Mouse (Mus musculus) C2C12 (cell line): Measurements from ENCODE around the gene Mctp2.

Experiments used
- CTCF ChIP-seq: IDR thresholded peaks from one replicate; pipeline ENCODE4 v1.5.1; 2011; ENCODE audit not compliant: control insufficient read depth, insufficient read depth, insufficient read length
- MAX ChIP-seq: IDR thresholded peaks from one replicate; pipeline ENCODE4 v1.6.1; 2011; ENCODE audit warnings: mild to moderate bottlenecking, control low read depth
- MYOD1 ChIP-seq: IDR thresholded peaks from one replicate; pipeline ENCODE4 v1.6.1; 2011; ENCODE audit warnings: low read depth; ENCODE audit not compliant: control insufficient read depth, insufficient read length
- MYOG ChIP-seq: IDR thresholded peaks from one replicate; pipeline ENCODE4 v1.6.1; 2011; ENCODE audit not compliant: control insufficient read depth, insufficient read length; ENCODE audit errors: extremely low read depth
- USF1 ChIP-seq: IDR thresholded peaks from one replicate; pipeline ENCODE4 v1.6.1; 2011; ENCODE audit warnings: low read depth, mild to moderate bottlenecking, control low read depth, moderate library complexity

- no peak for TF ChIP-seq CTCF
- TF ChIP-seq MAX = no peak
- TF ChIP-seq USF1 = no peak
- TF ChIP-seq MYOD1 = no peak
- TF ChIP-seq MYOG = no peak
Measured at GRCm38 (mm10) chr7:72320441-72320840, 14.0 kb upstream of the Mctp2 start.
